Mouse (Mus musculus) ovary, postnatal 10 days (tissue): ENCODE results near the gene Stat6.
"Not testable (repeated sequence)": the region's sequence is repeated elsewhere in the genome, so short reads cannot be mapped to it uniquely, and the experiment has no call there.

Experiments used
- DNase-seq: peaks from one replicate; pipeline ENCODE4 v3.0.0; 2022; ENCODE audit warnings: low spot score

Stat6 gene

GRCm38 (mm10) chr10:127652906-127653638 is 10.3 kb downstream of the Stat6 start:
- DNase-seq: no peak

- no peak for DNase-seq
Measured at GRCm38 (mm10) chr10:127654970-127655579, 12.3 kb downstream of the Stat6 start.

- DNase-seq: not testable (repeated sequence)
Measured at GRCm38 (mm10) chr10:127657617-127658016, 14.8 kb downstream of the Stat6 start.

- DNase-seq: no peak
Measured at GRCm38 (mm10) chr10:127658076-127658475, 15.3 kb downstream of the Stat6 start.

DNA sequence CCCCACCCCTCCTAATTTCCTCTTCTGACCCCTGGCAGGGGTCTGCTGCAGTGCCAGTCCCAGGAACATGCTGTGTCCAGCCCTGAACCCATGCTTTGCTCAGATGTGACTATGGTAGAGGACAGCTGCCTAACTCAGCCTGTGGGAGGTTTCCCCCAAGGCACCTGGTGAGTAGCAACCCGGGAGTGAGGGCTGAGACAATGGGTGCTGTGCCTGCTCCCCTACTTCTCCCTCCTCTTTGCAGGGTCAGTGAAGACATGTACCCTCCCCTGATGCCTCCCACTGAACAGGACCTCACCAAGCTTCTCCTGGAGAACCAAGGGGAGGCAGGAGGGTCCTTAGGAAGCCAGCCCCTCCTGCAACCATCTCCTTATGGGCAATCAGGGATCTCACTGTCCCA is 16.8 kb downstream of the Stat6 start:
- no peak for DNase-seq

DNA sequence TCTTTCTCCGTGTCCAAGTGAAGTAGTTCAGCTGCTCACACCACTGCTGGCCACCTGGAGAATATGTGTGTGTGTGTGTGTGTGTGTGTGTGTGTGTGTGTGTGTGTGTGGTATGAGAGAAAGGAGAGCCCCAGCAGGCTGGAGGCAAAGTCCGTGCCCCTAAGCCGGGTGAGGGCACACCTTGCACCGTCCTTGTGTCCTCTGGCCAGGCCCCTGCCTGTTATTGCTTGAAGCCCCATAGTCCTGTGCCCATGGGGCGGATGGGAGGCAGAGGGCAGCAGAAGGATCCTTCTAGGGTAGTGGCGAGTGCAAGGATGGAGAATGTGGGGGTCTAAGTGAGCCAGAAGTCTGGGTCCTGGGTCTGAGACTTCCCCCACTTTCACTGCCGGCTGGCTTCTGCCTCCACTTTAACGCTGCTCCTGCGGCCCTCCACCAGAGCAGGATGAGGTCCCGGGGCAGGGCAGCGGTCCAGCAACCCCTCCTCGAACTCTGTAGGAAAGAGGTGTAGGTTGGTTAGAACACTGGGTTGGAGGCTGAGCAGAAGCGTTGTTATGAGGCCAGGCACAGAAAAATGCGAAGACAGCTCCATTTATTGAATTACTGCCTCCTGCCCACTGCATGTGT is 18.6 kb downstream of the Stat6 start:
- DNase-seq: no peak

GRCm38 (mm10) chr10:127661915-127662663 is 19.3 kb downstream of the Stat6 start:
- DNase-seq: peak; percentile 42

GRCm38 (mm10) chr10:127662666-127663253 is 20.0 kb downstream of the Stat6 start:
- no peak for DNase-seq

- DNase-seq: no peak
Measured at GRCm38 (mm10) chr10:127663590-127663989, 20.8 kb downstream of the Stat6 start.

DNA sequence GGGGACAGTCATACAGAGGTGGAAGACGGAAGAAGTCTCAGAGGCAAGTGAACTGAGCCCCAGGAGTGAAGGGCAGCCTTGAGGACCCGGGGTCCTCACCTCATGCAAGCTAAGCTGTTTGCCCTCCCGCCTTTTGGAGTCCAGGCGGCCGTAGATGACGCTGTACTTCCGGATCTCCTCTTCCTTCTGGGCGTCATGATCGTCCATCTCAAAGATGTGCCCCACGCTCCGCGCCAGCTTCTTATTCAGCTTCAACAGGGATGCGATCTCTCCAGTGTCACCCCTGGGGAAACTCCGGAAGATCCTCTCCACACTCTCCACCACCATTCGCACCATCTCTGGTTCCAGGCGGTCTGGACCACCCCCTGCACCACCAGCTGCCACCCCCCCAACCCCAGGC is 21.4 kb downstream of the Stat6 start:
- DNase-seq: no peak

DNA sequence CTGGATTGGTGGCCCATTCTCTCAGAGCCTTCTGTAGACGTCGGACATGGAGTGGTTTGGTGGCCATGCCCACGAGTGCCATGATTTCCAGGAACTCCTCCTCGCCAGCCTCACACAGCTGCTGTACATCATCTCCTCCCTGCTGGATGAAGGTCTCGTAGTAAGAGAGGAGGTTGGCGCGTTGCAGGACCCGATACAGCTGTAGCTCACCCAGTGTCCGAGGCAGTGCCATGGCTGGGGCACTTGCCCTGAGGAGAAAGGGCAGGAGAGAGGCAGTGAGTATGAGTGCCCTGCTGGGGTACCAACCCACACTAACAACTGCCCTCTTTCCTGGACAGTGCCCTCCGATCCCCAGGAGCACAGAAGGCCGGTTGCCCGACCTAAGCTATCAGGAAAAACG is 22.1 kb downstream of the Stat6 start:
- DNase-seq: no peak

DNA sequence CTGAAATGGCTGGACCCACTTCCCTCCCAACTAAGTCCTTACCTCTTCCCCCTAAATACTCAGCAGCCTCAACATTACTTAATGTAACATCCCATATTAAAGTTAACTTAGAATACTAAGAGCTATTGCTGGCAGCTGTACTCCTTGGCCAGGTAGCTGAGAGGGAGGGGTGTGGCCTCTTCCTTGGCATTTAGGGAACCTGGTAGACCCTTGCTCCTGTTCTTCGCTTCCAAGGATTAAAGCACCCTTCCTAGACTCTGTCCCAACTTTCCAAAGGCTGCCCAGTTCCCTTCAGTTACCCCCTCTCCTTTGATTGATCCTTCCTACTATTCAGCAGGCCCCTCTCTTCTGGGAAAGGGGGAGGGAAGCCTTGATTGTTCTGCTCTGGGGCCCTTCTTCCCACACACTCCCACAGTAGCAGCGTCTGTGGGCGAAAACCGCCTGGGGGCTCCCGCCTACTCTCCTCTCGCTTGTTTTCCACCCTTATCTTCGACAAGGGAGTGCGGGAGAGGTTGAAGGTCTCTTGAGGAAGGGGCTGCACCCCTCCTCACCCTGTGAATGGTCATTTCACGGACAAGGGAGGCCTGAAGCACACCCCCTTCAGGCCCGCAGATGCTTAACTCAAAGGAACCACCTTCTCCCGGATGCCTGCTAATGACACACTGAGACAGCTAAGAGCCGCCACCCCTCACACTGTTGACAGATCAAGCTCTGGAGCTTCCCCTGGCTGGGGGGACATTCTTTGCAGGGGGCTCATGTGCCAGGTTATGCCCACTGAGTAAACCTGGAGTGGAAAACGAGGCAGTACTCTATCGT is 22.8 kb downstream of the Stat6 start:
- no peak for DNase-seq

GRCm38 (mm10) chr10:127666501-127667268 is 23.9 kb downstream of the Stat6 start, which contains the start of gene Nemp1:
TSS of gene Nemp1 (plus strand) at chr10:127666901.
- peak; percentile 84 for DNase-seq

GRCm38 (mm10) chr10:127667269-127668092 is 24.7 kb downstream of the Stat6 start:
- DNase-seq: peak; percentile 50

GRCm38 (mm10) chr10:127668093-127669050 is 25.6 kb downstream of the Stat6 start, which contains the start of gene Nab2:
TSS of gene Nab2 (minus strand) at chr10:127668568.
- DNase-seq: peak; percentile 65

- no peak for DNase-seq
Measured at GRCm38 (mm10) chr10:127669170-127669569, 26.4 kb downstream of the Stat6 start.

- DNase-seq: no peak
Measured at GRCm38 (mm10) chr10:127670185-127670584, 27.4 kb downstream of the Stat6 start.

DNA sequence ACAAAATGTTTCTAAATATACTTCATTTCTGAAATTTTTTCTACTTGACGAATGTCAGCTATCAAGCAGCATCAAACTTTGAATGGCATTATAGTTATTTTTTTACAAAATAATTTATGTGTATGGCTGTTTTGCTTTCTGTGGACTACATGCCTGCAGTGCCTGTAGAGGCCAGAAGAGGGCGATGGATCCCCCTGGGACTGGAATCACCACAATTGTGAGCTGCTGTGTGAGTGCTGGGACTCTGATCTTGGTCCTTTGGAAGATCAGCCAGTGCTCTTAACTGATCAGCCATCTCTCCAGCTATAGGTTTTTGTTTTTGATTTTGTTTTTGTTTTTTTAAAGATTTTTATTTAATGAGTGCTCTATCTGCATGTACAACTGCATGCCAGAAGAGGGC is 28.5 kb downstream of the Stat6 start:
- DNase-seq: no peak
